ENCODE assay signal across 8 mouse cellular contexts in genomic region chr7:128744684-128745485, GRCm38 (mm10). TPM values are rescaled to one million over a fixed set of nuclear protein-coding genes. Genes with fewer than 3 reads are reported as not detected.
DNase-seq lines count a peak whose midpoint lies in the region; ATAC-seq and TF ChIP-seq lines count a peak whose summit lies in the region.

Gene Sec23ip, plus strand, starts transcription at chr7:128744943.

- peak; percentile 86 for ATAC-seq in frontal cortex, adult (ENCODE audit: low TSS enrichment)
- ATAC-seq in lung, postnatal 0 days: peak; percentile 85

- H3K9ac ChIP-seq in lung, postnatal 0 days (replicated peaks; ENCODE audit: low read depth): peak within 1 kb of the TSS; percentile 93

- TF ChIP-seq CTCF in lung, postnatal 0 days (IDR thresholded peaks at IDR 0.05): no peak

- peak within 1 kb of the TSS; percentile 98 for H3K4me3 ChIP-seq in hindbrain, embryonic 10.5 days
- peak within 1 kb of the TSS; percentile 93 for H3K4me3 ChIP-seq in lung, postnatal 0 days (ENCODE audit: low read depth, low read length)

- whole genome bisulfite sequencing in hindbrain, embryonic 10.5 days: under 1% methylated on average over 55 of the region's 55 CpGs
- under 1% methylated on average over 55 of the region's 55 CpGs for WGBS in lung, postnatal 0 days

- H3K4me2 ChIP-seq in lung, postnatal 0 days (replicated peaks; ENCODE audit: low read depth, low read length): peak within 1 kb of the TSS; percentile 84

- no peaks in the 10 kb centered on the region for H3K9me3 ChIP-seq in hindbrain, embryonic 10.5 days
- no peaks in the 10 kb centered on the region for H3K9me3 ChIP-seq in lung, postnatal 0 days (ENCODE audit: low read length)

- peak within 1 kb of the TSS; percentile 93 for H3K27ac ChIP-seq in hindbrain, embryonic 10.5 days
- peak within 1 kb of the TSS; percentile 83 for H3K27ac ChIP-seq in lung, postnatal 0 days (ENCODE audit: low read length)

- peak; percentile 95 for TF ChIP-seq EP300 in lung, postnatal 0 days (IDR thresholded peaks at IDR 0.05)

- H3K27me3 ChIP-seq in hindbrain, embryonic 10.5 days (ENCODE audit: insufficient read depth, poor library complexity, severe bottlenecking): peaks cover 21% of the 10 kb centered on the region
- no peaks in the 10 kb centered on the region for H3K27me3 ChIP-seq in lung, postnatal 0 days (replicated peaks; ENCODE audit: insufficient read depth, low read length)

- H3K4me1 ChIP-seq in hindbrain, embryonic 10.5 days (replicated peaks): peaks cover 41% of the 10 kb centered on the region
- peaks cover 10% of the 10 kb centered on the region; the same call in 1 of the 2 replicates for H3K4me1 ChIP-seq in lung, postnatal 0 days (ENCODE audit: insufficient read depth, low read depth, low read length)

- peak; percentile 99 for DNase-seq in MN1 (ENCODE audit: low spot score)
- DNase-seq in cerebellum, adult 9-10 months: peak; percentile 99
- peak; percentile 99 for DNase-seq in hindbrain, embryonic 10.5 days (ENCODE audit: low spot score)
- DNase-seq in layer of hippocampus, adult 9-11 months: peak; percentile 99
- DNase-seq in lung, postnatal 0 days (ENCODE audit: low spot score): peak; percentile 98
- peak; percentile 94 for DNase-seq in ovary, postnatal 14 days (ENCODE audit: low spot score)
- DNase-seq in thymus, postnatal 14 days: peak; percentile 97

- H3K36me3 ChIP-seq in hindbrain, embryonic 10.5 days: peaks cover 9% of the 10 kb centered on the region
- no peaks in the 10 kb centered on the region for H3K36me3 ChIP-seq in lung, postnatal 0 days (ENCODE audit: insufficient read depth, low read length)

RNA-seq across cellular contexts. Expression of gene Sec23ip, which starts in this region (rescaled TPM):
- polyA plus RNA-seq in hindbrain, embryonic 10.5 days (2016; fragmentation: Nextera tagmentation; extraction: Ambion mirVana): 42.6 and 45.2 TPM in 2 replicates
- polyA plus RNA-seq in lung, postnatal 0 days (2015; fragmentation: Nextera tagmentation; extraction: Ambion mirVana): 22.7 and 24.1 TPM in 2 replicates

Comparison
In these comparisons a context has a peak if more than half of its experiments do, and no peak if none do; other contexts are left out.
1. Peak in every context shown above with its lines: DNase-seq, ATAC-seq, H3K4me3 ChIP-seq and H3K27ac ChIP-seq.